Mouse (Mus musculus): ENCODE data around the gene Mrps12. TPM values are rescaled to one million over a fixed set of nuclear protein-coding genes. Genes with fewer than 3 reads are reported as not detected.

The Mrps12 gene
- polyA plus RNA-seq, 1 experiment from 2014 or later = 120 TPM

DNA sequence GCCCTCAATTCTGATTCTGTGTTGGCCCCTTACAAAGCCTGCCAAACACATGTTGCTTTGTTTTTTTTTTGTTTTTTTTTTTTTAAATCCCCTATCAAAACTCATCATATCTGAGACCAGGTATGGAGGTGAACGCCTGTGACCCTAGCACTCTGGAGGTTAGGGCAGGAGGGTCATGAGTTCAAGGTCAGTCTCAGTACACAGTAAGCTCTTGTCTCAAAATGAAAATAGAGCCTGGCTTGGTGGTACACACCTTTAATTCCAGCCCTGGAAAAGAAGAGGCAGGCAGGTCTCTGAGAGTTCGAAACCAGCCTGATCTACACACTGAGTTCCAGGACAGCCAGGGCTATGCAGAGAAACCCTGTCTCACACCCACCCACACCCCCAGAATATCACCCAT is 22.0 kb downstream of the Mrps12 start:
- peaks cover 3% of the 10 kb centered on the region for H3K36me3 ChIP-seq (ENCODE audit: control insufficient read depth, insufficient read depth, low read length)
- H3K4me1 ChIP-seq (replicated peaks; ENCODE audit: control insufficient read depth, insufficient read depth, low read length) = peaks cover 5% of the 10 kb centered on the region; the same call in 1 of the 2 replicates
- H3K9me3 ChIP-seq (ENCODE audit: control insufficient read depth, low read length) = no peaks in the 10 kb centered on the region
- no peak overlapping the region for H3K4me3 ChIP-seq (ENCODE audit: low read length)
- no peak overlapping the region for H3K9ac ChIP-seq (ENCODE audit: low read length)
- no peak for ATAC-seq (ENCODE audit: low read depth)
- WGBS = 78% methylated on average over 2 of the region's 2 CpGs
- no peak overlapping the region for H3K4me2 ChIP-seq (ENCODE audit: low read depth, low read length)
- H3K27me3 ChIP-seq (ENCODE audit: control insufficient read depth, insufficient read depth, low read depth, low read length) = no peaks in the 10 kb centered on the region
- no peak overlapping the region for H3K27ac ChIP-seq (ENCODE audit: low read length)

DNA sequence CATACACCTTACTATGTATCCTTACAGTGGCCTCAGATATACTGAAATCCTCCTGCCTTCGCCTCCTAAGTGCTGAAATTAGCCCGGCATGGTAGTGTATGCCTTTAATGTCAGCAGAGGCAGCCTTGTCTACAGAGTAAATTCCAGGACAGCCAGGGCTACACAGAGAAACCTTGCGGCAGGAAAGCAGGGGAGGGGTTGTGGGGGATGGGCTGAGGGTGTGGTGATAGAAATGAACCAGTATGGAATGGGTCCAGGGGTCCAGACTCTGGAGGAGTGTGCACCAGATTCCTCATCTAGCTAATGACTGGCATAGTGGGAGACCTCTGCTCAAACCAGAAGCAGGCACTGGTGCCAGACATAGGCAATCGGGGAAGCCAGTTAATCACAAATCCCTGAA is 22.5 kb downstream of the Mrps12 start:
- Histone ChIP-seq H3K4me2 (ENCODE audit: low read depth, low read length) (no peak overlapping the region), H3K4me1 (replicated peaks; ENCODE audit: control insufficient read depth, insufficient read depth, low read length) (peaks cover 5% of the 10 kb centered on the region; the same call in 1 of the 2 replicates), H3K27me3 (ENCODE audit: control insufficient read depth, insufficient read depth, low read depth, low read length) (no peaks in the 10 kb centered on the region), H3K9me3 (ENCODE audit: control insufficient read depth, low read length) (no peaks in the 10 kb centered on the region), H3K36me3 (ENCODE audit: control insufficient read depth, insufficient read depth, low read length) (no peaks in the 10 kb centered on the region), H3K9ac (ENCODE audit: low read length) (0 out of 2 replicates have a peak overlapping the region, but pooled peaks have one; percentile 14), H3K4me3 (ENCODE audit: low read length) (no peak overlapping the region), H3K27ac (ENCODE audit: low read length) (no peak overlapping the region)
- 43% methylated on average over 4 of the region's 4 CpGs for WGBS
- ATAC-seq (ENCODE audit: low read depth) = no peak

DNA sequence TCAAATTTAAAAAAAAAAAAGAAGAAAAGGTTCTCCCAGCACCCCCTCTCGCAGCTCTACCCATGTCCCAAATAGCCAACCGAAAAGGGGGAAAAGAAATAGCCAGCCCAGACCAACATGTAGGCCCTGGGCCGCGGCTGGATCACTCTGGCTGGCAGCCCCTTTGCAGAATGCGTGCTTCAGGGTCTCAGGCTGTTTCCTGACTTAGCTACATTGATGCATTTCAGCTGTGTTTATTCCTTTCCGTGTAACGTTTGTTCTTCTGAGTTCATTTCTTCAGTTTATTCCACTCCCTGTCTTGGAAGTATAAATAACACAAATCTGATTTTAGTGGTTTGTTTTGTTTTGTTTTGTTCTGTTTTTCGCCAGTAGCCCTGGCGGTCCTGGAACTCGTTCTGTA is 23.9 kb downstream of the Mrps12 start:
- H3K4me2 ChIP-seq (ENCODE audit: low read depth, low read length) = peak overlapping the region; percentile 65; the same call in 1 of the 2 replicates
- H3K36me3 ChIP-seq (ENCODE audit: control insufficient read depth, insufficient read depth, low read length) = no peaks in the 10 kb centered on the region
- H3K4me1 ChIP-seq (replicated peaks; ENCODE audit: control insufficient read depth, insufficient read depth, low read length) = peaks cover 5% of the 10 kb centered on the region; the same call in 1 of the 2 replicates
- H3K9me3 ChIP-seq (ENCODE audit: control insufficient read depth, low read length) = no peaks in the 10 kb centered on the region
- no peak for ATAC-seq (ENCODE audit: low read depth)
- H3K4me3 ChIP-seq (ENCODE audit: low read length) = no peak overlapping the region
- no peak overlapping the region for H3K9ac ChIP-seq (ENCODE audit: low read length)
- H3K27ac ChIP-seq (ENCODE audit: low read length) = peak overlapping the region; percentile 64; the same call in 1 of the 2 replicates
- WGBS = 64% methylated on average over 10 of the region's 10 CpGs
- no peaks in the 10 kb centered on the region for H3K27me3 ChIP-seq (ENCODE audit: control insufficient read depth, insufficient read depth, low read depth, low read length)

DNA sequence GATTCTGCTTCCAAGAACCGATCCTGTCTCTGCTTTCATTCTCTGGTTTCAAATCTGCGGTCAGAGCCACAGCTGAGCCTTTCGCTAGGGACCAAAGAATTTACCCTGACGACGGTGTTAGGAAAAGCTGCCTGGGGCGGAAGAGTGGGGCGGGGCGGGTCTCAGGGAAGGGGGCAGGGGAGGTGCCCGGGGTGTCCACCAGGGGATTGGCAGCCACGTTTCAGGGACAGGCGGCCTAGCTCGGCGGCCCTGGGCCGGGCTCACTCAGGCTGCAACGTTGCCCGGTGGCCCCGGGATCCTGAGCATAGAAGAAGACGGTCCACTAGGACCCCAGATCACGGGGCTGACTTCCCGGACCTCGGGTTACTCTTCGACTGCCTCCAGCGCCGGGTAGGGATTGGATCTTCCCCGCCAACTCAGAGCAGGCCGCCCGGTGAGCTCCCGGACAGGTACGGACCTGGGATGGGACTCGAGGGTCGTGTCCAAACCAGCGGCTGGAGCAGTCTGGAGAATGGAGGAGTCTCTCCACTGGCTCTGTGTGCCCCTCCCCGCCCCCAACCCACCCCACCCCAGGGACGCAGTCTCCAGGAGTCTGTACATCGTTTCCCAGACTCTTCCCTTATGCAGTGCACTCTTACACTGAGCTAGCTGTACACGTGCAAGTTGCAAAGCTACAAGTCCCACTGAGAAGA is 24.9 kb downstream of the Mrps12 start, which contains the start of gene Fbxo17:
TSS of gene Fbxo17 (plus strand) at position 215 of the 692 bp plus-strand sequence.
- H3K36me3 ChIP-seq (ENCODE audit: control insufficient read depth, insufficient read depth, low read length) = no peaks in the 10 kb centered on the region
- peak within 1 kb of the TSS; percentile 67 for H3K4me3 ChIP-seq (ENCODE audit: low read length)
- peak; percentile 86 for ATAC-seq (ENCODE audit: low read depth)
- peak within 1 kb of the TSS; percentile 65 for H3K4me2 ChIP-seq (ENCODE audit: low read depth, low read length)
- peak within 1 kb of the TSS; percentile 79 for H3K9ac ChIP-seq (ENCODE audit: low read length)
- WGBS = under 1% methylated on average over 34 of the region's 36 CpGs
- peaks cover 5% of the 10 kb centered on the region; the same call in 1 of the 2 replicates for H3K4me1 ChIP-seq (replicated peaks; ENCODE audit: control insufficient read depth, insufficient read depth, low read length)
- peak within 1 kb of the TSS; percentile 64 for H3K27ac ChIP-seq (ENCODE audit: low read length)
- no peaks in the 10 kb centered on the region for H3K9me3 ChIP-seq (ENCODE audit: control insufficient read depth, low read length)
- H3K27me3 ChIP-seq (ENCODE audit: control insufficient read depth, insufficient read depth, low read depth, low read length) = no peaks in the 10 kb centered on the region

DNA sequence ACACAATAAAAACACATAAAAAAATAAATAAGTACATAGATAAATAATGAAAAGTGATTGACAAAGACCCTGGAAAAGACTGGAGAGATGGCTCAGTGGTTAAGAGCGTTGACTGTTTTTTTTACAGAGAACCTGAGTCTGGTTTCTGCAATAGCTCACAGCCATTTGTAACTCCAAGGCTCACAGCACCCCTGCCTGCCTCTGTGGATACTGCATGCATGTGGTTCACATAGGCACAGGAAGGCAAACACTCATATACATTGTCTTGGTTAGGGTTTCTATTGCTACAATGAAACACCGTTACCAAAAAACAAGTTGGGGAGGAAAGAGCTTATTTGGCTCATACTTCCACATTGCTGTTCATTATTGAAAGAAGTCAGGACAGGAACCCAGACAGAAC is 26.0 kb downstream of the Mrps12 start:
- no peaks in the 10 kb centered on the region for H3K27me3 ChIP-seq (ENCODE audit: control insufficient read depth, insufficient read depth, low read depth, low read length)
- 93% methylated on average over 2 of the region's 2 CpGs for WGBS
- H3K4me2 ChIP-seq (ENCODE audit: low read depth, low read length) = no peak overlapping the region
- no peaks in the 10 kb centered on the region for H3K36me3 ChIP-seq (ENCODE audit: control insufficient read depth, insufficient read depth, low read length)
- no peak for ATAC-seq (ENCODE audit: low read depth)
- no peak overlapping the region for H3K9ac ChIP-seq (ENCODE audit: low read length)
- H3K27ac ChIP-seq (ENCODE audit: low read length) = no peak overlapping the region
- peaks cover 5% of the 10 kb centered on the region; the same call in 1 of the 2 replicates for H3K4me1 ChIP-seq (replicated peaks; ENCODE audit: control insufficient read depth, insufficient read depth, low read length)
- no peak overlapping the region for H3K4me3 ChIP-seq (ENCODE audit: low read length)
- H3K9me3 ChIP-seq (ENCODE audit: control insufficient read depth, low read length) = no peaks in the 10 kb centered on the region

DNA sequence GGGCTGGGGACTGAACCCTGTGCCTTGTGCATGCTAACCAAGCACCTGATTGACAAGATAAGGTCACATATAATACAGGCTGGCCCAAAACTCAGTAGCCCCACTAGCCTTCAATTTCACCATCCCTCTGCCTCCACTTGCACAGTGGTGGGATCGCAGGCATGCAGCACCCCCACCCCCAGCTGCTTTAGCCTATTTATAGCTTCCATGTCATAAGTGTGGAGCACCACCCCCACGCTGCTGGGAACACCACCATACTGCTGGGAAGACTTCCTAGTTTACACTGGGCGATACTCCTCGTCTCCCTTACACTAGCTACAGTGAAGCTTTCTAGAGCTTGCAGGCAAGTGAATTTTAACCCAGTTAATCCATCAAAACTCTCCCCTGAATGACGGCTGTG is 27.0 kb downstream of the Mrps12 start:
- 53% methylated on average over 5 of the region's 5 CpGs for WGBS
- H3K9ac ChIP-seq (ENCODE audit: low read length) = no peak overlapping the region
- no peak overlapping the region for H3K4me3 ChIP-seq (ENCODE audit: low read length)
- no peak overlapping the region for H3K4me2 ChIP-seq (ENCODE audit: low read depth, low read length)
- H3K27ac ChIP-seq (ENCODE audit: low read length) = no peak overlapping the region
- H3K4me1 ChIP-seq (replicated peaks; ENCODE audit: control insufficient read depth, insufficient read depth, low read length) = peaks cover 5% of the 10 kb centered on the region; the same call in 1 of the 2 replicates
- no peaks in the 10 kb centered on the region for H3K27me3 ChIP-seq (ENCODE audit: control insufficient read depth, insufficient read depth, low read depth, low read length)
- no peaks in the 10 kb centered on the region for H3K9me3 ChIP-seq (ENCODE audit: control insufficient read depth, low read length)
- no peak for ATAC-seq (ENCODE audit: low read depth)
- no peaks in the 10 kb centered on the region for H3K36me3 ChIP-seq (ENCODE audit: control insufficient read depth, insufficient read depth, low read length)

DNA sequence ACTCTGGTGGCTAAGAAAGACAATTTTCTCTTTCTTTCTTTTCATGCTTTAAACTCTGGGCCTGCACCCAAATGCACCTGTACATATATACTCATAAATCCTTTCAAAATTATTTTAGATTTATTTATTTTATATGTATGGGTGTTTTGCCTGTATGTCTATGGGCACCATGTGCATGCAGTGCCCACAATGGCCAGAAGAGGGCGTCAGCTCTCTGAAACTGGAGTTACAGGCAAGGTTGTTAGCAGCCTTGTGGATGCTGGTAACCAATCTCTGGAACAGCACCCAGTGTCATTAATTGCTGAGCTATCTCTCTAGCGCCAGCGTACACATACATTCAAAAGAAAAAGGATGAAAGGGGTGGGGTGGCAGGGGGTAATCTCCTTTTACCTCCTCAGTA is 30.7 kb downstream of the Mrps12 start:
- ATAC-seq (ENCODE audit: low read depth) = no peak
- no peaks in the 10 kb centered on the region for H3K36me3 ChIP-seq (ENCODE audit: control insufficient read depth, insufficient read depth, low read length)
- H3K27me3 ChIP-seq (ENCODE audit: control insufficient read depth, insufficient read depth, low read depth, low read length) = no peaks in the 10 kb centered on the region
- H3K4me1 ChIP-seq (replicated peaks; ENCODE audit: control insufficient read depth, insufficient read depth, low read length) = no peaks in the 10 kb centered on the region
- H3K27ac ChIP-seq (ENCODE audit: low read length) = no peak overlapping the region
- H3K4me2 ChIP-seq (ENCODE audit: low read depth, low read length) = no peak overlapping the region
- no peaks in the 10 kb centered on the region for H3K9me3 ChIP-seq (ENCODE audit: control insufficient read depth, low read length)
- H3K9ac ChIP-seq (ENCODE audit: low read length) = no peak overlapping the region
- no peak overlapping the region for H3K4me3 ChIP-seq (ENCODE audit: low read length)
- WGBS = 68% methylated on average over 3 of the region's 3 CpGs

DNA sequence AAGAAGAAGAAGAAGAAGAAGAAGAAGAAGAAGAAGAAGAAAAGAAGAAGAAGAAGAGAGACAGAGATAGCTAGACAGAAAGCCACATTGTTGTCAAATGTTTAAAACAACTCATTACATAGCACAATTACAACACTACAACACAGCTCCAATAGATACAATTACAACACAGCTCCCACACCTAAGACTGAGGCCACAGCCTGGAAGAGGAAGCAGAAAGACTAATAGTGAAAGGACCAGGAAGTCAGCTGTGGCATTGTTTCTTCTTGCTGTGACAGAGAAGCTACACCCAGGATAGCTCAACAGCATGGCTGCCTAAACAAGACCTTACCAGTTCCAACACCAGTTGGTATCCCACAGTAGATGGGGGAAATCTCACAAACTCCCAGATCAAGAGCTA is 32.2 kb downstream of the Mrps12 start:
- Histone ChIP-seq H3K4me1 (replicated peaks; ENCODE audit: control insufficient read depth, insufficient read depth, low read length) (no peaks in the 10 kb centered on the region), H3K27ac (ENCODE audit: low read length) (no peak overlapping the region)
- no peak for ATAC-seq (ENCODE audit: low read depth)

DNA sequence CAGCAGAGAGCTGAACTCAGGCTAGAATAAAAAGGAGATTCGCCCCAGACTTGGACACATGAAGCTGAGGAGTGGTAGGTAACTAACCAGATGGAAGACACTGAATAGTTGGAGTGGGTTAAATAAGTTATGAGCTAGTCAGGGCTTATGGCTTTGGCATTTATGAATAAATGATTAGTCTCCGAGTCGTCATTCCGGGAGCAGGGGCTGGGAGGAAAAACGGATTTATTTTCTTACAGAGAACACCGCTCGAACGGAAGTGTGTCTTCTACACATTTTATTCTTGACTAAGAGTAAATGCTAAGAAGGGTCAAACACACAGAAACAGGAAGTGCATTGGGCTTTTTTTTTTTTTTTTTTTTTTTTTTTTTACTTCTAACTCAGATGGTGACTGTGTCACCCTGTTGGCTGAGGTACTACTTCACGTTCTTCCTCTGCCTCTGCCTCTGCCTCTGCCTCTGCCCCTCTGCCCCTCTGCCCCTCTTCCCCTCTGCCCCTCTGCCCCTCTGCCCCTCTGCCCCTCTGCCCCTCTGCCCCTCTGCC is 38.9 kb downstream of the Mrps12 start:
- Histone ChIP-seq H3K4me3 (ENCODE audit: low read length) (no peak overlapping the region), H3K27me3 (ENCODE audit: control insufficient read depth, insufficient read depth, low read depth, low read length) (no peaks in the 10 kb centered on the region), H3K9me3 (ENCODE audit: control insufficient read depth, low read length) (peaks cover 3% of the 10 kb centered on the region; the same call in 1 of the 2 replicates), H3K27ac (ENCODE audit: low read length) (no peak overlapping the region), H3K4me2 (ENCODE audit: low read depth, low read length) (no peak overlapping the region), H3K4me1 (replicated peaks; ENCODE audit: control insufficient read depth, insufficient read depth, low read length) (no peaks in the 10 kb centered on the region), H3K36me3 (ENCODE audit: control insufficient read depth, insufficient read depth, low read length) (no peaks in the 10 kb centered on the region), H3K9ac (ENCODE audit: low read length) (no peak overlapping the region)
- WGBS = 49% methylated on average over 9 of the region's 9 CpGs
- ATAC-seq (ENCODE audit: low read depth) = no peak

More for the DNA sequence above, 32.2 kb downstream of the Mrps12 start:
- H3K4me2 ChIP-seq (ENCODE audit: low read depth, low read length) = no peak overlapping the region
- no peaks in the 10 kb centered on the region for H3K27me3 ChIP-seq (ENCODE audit: control insufficient read depth, insufficient read depth, low read depth, low read length)
- H3K36me3 ChIP-seq (ENCODE audit: control insufficient read depth, insufficient read depth, low read length) = no peaks in the 10 kb centered on the region
- H3K4me3 ChIP-seq (ENCODE audit: low read length) = no peak overlapping the region
- no peak overlapping the region for H3K9ac ChIP-seq (ENCODE audit: low read length)
- no peaks in the 10 kb centered on the region for H3K9me3 ChIP-seq (ENCODE audit: control insufficient read depth, low read length)

Data from lung, embryonic 16.5 days (tissue).